Mouse (Mus musculus): ENCODE data around the gene Defb22.

The Defb22 gene

DNA sequence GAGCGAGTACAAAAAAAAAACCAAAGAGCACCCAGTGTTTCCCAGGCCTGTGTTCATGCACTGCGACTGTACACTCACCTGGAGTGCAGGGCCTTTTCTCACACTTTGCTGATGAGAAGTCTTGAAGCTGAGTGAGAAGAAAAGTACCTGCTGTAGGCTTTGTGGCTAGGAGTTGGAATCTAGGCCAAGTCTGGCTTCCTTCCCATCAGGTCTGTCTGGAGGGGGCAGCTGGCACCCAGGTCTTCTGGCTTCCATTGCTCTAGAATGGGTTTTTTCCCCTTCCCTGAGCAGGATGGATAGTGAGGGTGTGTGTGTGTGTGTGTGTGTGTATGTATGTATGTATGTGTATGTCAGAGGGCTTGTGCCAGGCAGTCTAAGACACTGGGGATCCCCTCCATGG, 50.1 kb downstream of the Defb22 start:
- DNase-seq (ENCODE audit: low spot score), result no peak

DNA sequence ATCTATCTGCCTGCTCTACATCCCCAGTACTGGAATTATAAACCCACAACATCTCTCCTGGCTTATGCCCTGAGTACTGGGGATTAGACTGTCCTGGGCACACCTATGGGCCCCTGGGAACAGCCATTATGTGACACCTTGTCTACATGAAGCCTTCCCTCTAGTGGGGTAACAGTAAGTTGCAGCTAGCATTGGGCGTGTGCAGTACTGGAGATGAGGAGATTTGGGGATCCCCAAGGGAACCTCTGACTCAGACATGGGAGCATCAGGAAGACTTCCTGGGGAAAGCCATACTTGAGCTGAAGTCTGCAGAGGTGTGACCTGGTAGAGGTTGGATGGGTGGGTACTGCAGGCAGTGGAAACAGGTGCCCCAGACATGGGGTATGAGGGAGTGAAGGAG, 51.0 kb downstream of the Defb22 start:
- no peak for DNase-seq (ENCODE audit: low spot score)

DNA sequence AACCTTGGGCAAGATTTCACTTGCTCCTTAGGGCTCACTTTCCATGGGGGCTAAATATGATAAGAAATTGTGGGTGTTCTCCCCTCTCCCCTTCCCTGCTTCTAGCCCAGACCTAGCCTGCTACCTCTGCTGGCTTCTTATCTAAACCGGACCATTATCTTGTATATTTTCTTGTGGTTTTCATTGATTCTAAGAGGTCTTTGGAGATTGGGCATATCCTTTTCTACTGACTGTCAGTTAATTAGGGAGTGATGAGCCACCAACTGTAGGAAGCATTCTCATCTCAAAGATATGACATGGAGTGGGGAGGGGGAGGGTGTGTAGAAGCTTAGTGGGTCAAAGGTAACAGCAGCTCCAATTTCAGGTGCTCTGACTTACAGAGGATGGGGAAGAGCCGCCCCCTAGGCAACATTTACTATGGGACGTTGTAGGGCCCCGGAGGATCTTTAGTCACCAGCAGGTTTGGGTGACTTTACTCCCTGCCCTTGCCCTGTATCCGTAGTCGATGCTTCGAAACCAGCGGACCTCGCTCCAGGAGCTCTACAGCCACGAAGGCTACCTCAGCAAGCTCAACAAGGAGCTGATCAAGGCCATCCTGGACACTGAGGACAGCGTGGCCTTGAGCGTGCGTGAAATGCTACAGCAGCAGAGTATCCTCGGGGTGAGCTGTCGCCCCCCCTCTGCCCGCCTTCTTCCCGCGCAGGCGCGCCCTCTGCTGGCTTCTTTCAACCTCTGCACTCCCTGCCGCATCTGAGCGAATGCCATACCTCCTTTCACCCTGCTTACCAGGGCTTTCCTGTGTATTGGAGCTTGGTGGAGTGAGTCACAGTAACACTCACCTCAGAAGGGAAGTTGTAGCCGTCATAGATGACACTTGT, 52.7 kb downstream of the Defb22 start:
- peak; percentile 83 for DNase-seq (ENCODE audit: low spot score)

DNA sequence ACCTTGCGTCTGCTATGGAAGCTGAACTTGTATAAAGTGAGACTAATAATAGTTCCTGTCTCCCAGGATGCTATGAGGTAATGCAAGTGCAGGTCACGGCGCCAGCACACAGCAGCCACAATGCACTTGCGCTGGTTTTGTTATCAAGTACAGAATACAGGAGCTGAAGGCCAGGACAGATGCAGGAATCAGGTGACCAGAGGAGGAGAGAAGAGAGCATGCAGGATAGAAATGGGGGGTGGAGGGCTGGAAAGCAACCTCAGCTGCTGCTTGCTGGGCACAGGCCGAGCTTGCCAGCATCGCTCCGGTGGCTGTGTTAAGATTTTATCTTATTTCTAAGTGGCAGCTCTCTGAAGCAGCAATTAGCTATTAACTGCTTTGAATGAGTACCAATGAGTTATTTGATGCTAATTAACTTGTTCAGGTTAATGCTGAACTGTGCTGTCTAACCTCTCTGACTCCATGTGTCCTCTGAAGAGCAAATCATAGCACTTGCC, 53.5 kb downstream of the Defb22 start:
- DNase-seq (ENCODE audit: low spot score), result no peak

Data from testis, postnatal 14 days (tissue).